Mouse (Mus musculus): ENCODE measurements around the gene AI593442. TPM values are rescaled to one million over a fixed set of nuclear protein-coding genes. Genes with fewer than 3 reads are reported as not detected.

AI593442 gene
- under 1 TPM; 0.03 to 0.13 (median 0.08) TPM for total RNA-seq (2022)

DNA sequence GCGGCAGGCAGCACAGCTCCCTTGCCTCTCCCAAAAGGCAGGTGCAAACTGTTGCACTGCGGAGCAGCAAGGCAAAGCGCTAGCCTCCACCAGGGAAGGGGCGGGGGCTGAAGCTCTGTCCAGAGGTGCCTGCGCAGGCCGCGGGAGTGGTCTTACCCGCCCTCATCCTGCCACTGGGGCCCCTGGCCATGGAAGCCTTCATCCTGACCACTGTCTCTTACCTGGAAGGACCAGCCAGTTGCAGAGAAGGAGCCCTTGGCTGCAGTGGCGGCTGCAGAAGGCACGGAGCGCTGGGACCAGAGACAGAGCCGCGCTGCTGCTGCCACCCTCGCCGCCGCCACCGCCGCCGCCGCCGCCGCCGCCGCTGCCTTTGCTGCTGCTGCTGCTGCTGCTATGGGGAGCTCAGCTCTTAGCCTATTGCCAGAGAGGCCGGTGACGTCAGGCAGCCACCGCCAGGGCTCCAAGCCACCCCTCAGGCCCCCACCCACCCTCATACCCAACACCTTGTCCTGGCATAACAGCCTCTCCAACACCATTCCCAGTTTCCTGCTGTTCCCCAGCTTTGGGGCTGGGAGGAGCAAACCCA lies at the start of gene AI593442:
TSS of gene AI593442 (minus strand) at position 419 of the 586 bp plus-strand sequence.
- DNase-seq, result no peak

DNA sequence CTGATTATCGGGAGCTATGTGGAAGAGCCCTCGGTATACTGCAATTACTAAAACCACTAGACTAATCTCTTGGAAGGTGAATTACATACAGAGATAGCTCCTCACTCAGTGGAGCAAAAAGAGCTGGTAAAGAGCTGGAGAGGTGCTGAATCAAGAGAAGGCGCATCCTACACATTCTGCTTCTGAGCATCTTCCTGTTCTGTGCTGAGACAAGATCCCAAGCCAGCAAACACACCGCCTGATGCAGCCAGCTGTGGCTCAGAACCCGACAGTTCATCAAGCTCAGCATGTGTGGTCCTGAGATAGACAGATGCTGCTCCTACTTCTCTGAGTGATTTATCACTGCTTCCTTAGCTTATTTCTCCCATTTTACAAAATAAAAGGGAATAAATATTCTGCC lies 49.2 kb upstream of the AI593442 start:
- DNase-seq, result no peak

DNA sequence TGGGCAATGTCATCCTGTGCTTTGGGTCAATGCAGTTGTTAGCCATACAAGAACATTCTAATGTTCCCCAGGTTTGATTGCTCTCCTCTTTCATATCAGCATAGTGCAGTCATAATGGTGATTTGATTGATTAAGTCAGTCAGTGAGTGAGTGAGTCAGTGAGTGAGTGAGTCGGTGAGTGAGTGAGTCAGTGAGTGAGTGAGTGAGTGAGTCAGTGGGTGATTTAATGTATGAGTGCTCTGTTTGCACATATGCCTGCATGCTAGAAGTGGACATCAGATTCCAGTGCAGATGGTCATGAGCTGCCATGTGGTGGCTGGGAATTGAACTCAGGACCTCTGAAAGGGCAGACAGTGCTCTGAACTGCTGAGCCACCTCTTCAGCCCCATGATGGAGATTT lies 43.0 kb upstream of the AI593442 start:
- DNase-seq, result no peak

DNA sequence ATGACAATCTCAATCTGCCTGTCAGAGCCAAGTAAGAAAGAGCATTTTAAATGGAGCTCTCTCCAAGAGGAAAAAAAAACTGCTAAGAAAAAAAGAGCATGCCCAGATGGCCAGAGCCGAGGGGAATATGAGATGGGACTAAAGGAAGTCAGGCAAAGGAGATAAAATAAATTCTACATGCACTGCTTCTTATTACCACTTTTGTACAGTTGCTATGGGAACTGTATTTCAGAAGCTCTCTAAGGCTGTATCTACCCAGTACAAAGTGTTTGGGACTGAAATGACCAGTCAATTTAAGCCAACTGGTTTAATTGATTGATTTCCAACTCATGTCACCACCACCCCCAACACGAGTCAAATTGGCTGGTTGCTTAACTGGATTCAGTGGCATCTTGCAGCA lies 40.0 kb upstream of the AI593442 start:
- no peak for DNase-seq

DNA sequence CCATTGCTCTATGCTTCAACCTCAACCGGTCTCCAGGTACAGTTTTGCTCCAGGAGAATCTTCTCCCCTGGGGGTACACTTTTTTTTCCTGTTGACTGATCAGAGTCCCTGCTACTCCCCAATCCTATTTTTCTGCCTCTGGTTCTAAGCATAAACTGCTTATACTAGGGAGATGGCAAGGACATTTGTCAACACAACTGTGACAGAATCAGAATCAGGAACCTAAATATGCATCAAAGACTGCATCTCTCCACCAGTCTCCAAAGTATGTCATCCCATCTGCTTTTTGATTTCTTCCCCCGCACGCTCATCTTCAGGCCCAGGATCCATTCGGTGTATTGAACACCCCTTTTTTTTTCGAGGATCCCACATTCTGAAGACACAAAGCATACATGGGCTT lies 456 bp upstream of the AI593442 start:
- no peak for DNase-seq

DNA sequence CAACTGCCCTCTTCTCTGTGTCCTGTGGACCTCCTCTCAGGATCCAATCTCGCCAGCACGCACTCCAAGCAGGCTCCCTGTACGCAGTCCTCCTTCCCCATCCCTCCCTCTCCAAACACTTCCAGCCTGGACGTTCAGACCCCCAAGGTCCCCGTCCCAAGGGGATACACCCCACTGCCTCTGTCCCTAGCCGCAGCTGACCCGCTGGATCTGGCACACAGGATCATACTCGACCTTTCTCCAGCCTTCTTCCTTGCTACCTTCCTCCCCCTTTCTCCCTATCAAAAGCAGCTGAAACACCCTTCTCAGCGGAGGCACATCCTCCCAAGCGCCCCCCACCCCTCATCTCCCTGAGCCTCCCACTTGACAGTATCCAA lies 753 bp downstream of the AI593442 start:
- DNase-seq, result no peak

DNA sequence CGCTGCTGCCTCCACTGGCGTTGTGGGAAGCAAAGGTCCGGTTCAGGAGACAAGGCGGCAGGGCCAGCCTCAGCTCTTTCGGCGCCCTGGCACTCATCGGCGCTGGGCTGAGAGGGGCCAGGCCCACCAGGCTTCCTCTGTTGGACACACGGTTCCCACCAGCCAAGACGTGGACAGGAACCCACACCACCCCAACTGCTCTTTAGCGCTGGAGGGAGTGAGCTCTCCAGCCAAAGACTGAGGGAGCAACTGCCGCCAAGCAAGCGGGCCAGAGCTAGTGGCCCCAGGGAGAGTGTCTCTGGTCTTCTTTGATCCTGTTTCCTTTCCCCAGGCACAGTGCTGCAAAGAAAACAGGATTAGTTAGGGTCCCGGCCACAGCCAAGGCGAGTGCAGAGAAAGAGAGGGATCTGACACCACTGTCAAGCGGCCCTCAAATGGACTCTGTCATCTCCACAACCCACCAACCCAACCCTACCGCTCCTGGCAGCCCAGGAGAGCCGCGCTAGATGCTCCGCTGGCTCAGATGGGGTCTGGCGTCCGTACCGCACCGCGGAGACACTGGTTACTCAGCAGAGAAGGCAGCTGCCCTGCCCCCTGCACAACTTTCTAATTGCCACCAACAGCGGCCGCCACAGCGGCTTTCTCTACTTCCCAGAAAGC lies 1.3 kb downstream of the AI593442 start:
- DNase-seq, result no peak

DNA sequence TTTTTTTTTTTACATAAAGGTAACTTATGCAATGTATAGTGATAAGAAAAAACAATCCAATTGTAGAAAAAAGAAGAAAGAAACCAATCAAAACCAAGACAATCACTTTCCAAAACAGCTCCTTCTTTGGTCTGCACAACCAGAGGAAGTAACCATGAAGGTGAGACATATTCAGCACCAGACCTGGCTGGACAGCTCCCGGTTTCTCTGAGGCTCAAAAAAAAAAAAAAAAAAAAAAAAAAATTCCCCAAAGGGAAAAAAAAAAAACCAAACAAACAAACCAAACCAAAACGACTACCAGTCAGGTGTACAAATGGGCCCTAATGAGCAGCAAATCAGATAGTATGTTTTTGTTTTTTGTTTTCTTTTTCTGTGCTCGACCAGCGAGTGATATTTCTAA lies 3.0 kb downstream of the AI593442 start:
- DNase-seq, result no peak

DNA sequence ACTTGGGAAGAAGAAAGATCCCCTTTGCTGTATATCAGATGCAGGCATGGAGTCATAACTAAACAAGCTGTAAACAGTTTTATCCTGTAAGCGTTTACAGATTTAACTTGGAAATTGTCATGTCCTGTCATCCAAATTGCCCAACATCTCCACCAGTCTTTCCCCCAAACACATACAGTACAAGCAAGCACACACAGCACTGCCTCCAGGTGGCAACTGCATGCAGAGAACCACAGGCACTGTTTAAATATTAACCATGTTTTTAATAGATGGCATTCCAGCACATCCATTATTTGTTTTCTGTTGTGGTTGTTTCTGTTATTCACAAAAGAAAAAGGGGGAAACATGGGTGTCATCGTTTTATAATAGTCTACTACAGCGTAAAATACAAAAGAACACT lies 3.6 kb downstream of the AI593442 start:
- no peak for DNase-seq

DNA sequence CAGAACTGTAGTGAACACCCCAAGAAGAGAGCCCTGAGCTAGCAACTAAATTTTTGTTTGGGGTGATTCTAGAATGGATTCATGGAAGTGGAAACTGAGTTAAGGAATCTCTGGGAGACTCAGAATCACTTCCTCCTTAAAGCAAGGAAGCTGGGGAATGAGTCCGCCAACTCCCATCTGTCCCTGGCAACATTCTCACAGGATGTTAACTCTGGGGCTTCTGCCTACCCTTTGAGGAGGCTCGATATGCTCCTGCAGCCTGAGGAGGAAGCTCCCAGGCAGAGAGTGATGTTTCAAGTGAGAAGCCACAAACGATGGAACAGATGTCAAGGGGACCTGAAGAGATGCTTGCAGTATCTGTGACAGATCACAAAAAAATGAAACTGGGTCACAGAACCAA lies 18.2 kb downstream of the AI593442 start:
- no peak for DNase-seq

DNA sequence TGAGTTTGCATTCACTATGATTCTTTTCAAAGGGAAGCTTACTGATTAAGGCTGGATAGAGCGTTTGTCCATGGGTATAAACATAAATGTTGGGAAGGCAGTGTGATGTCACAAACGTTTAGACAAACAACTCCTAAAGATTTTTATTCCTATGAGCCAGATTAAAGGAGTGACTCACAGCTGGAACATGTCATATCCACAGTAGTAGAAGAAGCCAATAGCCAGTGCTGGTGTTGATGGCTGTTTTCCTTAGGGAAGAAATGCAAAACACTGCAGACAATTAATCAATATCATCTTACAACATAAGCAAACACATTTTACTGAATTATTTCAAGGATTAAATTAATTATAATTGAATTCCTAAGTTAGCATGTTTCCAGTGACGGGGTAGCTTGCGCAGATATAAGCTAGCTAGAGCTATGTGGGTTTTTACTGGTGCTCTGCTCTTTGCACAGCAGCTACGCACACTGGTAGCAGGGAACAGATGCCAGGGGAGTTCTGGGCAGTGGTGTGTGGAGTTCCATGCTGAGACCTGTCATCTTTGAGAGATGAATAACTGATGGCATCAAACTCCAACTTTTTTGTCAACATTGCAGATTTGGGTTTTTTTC lies 29.1 kb downstream of the AI593442 start:
- DNase-seq, result no peak

DNA sequence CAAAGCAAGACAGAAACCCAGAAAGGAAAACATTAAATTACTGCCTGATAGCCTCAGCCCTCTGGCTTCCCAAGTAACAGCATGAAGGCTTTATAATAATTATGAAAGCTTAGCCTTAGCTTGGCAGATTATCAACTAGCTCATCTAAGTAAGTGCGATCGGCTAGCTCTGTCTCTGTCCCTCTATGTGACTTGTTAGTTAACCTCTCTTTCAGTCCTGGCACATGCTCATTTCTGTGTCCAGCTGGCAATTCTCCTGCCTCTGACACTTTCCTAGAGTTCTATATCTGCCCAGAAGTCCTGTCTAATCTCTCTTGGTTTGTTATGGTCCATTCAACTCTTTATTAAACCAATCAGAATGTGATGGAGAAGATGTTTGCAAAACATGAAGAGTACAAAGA lies 34.3 kb downstream of the AI593442 start:
- no peak for DNase-seq

DNA sequence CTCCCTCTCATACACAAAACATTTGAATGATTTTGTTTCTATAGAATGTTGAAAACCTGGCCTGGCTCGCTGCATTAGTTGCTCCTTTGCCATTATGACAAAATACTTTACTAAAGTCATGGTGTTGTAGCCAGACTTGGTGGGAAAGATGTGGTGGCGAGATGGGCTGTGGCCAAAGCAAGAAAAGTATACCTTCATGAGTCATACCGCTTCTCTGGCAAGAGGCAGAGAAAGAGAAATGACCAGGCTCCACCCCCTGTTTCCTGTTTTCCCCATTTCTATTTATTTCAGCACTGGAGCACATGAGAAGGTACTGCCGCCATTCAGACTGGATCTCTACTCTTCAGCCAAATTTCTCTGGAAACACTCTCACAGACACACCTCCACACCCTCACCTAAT lies 35.0 kb downstream of the AI593442 start:
- DNase-seq, result no peak

DNA sequence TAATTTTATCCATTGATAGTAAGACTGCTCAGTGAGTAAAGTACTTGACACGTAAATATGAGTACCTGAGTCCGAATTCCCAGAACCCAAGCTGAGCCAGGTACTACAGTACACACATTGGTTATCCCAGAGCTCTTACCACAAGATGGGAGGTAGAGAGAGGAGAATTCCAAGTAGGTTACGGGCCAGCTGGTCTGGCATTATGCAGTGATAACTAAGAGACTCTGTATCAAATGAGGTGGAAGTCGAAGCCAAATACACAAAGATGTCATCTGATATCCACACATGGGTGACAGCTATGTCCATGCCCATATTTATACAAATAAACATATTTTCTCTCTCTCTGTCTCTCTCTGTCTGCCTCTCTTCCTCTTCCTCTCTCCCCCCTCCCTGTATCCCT lies 35.4 kb downstream of the AI593442 start:
- no peak for DNase-seq

DNA sequence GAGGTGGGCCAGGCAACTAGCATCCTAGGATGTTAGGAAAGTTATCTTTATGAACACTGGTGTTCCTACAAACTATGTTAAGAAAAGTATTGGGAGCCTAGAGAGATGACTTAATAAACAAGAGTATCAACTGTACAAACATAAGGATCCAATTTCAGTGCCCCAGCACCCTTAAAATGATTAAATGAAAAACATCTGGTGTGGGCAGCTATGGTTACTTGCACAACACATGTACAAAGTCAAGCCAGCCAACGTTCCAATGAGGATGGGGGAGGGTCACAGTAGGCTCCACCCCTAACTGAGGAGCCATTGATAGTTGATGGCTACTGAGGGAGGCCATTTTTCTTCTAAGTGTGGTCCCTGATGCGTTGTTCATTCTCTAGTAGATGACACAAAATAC lies 43.6 kb downstream of the AI593442 start:
- no peak for DNase-seq

DNA sequence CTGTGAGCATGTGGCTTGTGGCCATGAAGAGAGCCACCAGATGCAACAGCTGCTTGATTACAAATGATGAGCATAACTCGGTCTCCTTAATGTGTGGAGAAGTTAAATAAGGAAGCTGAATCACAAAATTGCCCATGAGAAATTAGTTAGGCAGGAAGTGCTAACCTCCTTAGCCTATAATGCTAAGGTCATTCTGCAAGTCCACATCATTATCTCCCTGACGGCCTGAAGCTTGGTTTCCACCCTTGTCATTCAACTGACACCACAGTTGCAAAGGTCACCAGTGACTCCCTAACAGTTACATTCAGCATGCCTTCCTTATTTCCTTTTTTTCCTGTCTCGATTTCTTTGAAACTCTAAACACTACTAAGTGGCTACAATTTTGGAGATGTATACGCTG lies 55.7 kb downstream of the AI593442 start:
- DNase-seq, result no peak

Measured in adrenal gland, adult 8-10 months (tissue).